Mouse (Mus musculus) activated CD4-positive, CD25-positive, alpha-beta regulatory T cell, adult 4 months (primary cell): ENCODE measurements around the gene Vps25. TPM values are rescaled to one million over a fixed set of nuclear protein-coding genes. Genes with fewer than 3 reads are reported as not detected.

Source experiments
- ATAC-seq: one replicate; pipeline ENCODE4 v1.8.0; 2017
- polyA plus RNA-seq, 2 experiments: library from polyadenylated mRNA; unstranded; fragments of 100-300 nt; shearing (Covaris generic); gene quantifications; one replicate each; pipeline ENCODE4 v1.2.1; 2017

Gene Vps25
- polyA plus RNA-seq = 100 to 1,000 TPM; 122 to 153 TPM

DNA sequence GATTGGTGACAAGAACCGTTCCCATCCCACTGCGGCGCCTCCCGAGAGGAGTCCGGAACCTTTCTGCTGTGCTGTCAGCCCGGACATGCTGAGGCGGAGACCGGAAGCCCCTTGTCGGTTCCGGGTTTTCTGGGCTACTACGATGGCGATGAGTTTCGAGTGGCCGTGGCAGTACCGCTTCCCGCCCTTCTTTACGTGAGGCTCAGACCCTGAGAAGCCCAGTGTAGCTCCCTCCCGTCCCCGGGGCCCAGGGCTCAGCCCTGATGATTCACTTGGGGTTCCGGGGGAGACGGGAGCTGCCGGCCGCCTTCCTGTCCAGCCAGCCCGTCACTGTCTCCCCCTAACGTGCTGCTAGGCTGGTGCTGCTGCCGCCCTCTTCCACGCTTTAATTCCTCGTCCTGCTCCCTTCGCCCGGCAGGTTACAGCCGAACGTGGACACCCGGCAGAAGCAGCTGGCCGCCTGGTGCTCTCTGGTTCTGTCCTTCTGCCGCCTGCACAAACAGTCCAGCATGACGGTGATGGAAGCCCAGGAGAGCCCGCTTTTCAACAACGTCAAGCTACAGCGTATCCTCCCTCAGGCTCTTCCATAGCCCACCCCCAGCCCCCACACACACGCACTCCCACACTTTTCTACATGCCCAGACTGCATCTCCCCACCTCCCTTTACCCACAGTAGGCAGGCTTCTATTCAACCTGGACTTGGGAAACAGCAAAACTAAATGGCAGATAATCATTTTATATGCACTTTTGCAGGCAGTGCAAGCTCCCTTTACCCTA lies at the start of gene Vps25:
TSS of gene Vps25 (plus strand) at position 95 of the 777 bp plus-strand sequence.
- peak; percentile 92 for ATAC-seq

DNA sequence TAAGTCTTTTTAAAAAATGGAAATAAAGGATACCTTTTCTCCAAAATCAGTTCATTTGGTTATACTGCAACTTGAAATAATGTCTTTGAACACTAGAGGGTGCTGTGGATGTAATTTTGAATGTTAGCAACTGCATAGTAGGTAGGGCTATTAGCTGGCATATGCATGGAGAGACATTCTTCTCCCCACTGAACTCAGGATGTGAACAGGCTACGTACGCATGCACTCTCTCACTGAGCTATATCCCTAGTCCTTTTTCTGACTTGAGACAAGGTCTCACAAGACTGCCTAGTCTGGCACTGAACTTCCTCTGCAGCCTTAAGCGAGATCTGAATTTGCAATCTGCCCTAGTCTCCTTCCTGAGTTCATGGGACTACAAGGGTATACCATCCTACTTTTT lies 41.5 kb upstream of the Vps25 start:
- ATAC-seq = peak; percentile 61

DNA sequence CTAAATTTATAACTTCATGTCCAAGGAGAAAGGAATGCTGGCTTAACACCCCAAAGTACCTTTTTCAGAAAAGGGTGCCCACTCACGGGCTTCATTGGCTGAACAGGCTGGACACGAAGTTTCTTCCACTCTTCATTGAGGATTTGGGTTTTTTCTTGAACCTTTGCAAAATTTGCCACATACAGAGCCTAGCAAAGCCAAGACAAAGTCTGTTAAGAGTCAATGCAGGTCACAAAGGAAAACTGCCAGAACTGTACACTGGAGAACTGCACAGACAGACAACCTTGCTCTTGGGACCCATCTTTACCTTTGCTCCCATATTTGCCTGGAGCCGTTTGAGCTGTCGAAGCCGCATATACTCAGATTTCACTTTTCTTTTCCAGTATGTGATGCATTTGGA lies 36.6 kb upstream of the Vps25 start:
- no peak for ATAC-seq

DNA sequence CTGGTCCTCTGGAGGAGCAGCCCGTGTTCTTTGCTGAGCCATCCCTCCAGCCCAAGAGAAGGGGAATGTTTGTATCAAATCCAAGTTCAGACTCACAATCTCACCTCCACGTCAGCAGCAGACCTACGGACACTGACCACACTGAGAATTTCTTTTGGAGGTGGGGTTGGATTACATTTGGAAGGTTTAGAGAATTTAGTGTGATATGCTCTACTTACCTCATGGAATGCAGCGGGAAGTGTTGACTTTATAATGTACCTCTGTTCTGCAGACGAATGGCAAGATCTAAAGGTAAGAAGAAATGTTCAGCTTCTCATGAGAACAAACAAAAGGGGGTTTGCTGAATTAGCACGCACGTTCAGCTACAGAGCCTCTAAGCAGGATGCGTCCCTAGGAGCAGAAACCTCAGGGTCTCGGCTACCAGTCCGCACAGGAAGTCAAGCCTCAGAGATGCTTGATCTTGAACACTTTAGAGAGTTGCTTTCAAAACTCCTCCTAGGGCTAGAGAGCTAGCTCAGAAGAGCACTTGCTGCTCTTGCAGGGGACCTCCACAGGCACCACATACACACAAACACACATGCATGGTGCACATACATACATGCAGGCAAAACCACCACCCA lies 35.0 kb upstream of the Vps25 start:
- no peak for ATAC-seq

DNA sequence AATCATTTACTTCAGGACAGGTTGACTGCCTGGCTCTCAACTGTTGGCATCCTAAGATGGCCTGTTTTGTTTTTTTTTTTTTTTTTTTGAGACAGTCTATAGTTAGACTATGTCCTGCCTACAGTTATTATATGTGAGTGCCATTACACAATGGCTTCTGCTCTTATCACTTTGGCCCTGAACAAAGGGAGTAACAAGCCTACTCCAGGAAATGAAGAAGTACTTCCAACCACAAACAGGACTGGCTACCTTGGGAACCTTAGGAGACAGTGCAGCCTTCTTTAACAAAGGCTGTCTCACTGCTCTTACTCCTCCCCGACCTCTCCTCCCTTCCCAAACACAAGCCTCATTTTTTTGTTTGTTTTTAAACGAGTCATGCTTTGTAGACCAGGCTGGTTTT lies 32.7 kb upstream of the Vps25 start:
- ATAC-seq = no peak

DNA sequence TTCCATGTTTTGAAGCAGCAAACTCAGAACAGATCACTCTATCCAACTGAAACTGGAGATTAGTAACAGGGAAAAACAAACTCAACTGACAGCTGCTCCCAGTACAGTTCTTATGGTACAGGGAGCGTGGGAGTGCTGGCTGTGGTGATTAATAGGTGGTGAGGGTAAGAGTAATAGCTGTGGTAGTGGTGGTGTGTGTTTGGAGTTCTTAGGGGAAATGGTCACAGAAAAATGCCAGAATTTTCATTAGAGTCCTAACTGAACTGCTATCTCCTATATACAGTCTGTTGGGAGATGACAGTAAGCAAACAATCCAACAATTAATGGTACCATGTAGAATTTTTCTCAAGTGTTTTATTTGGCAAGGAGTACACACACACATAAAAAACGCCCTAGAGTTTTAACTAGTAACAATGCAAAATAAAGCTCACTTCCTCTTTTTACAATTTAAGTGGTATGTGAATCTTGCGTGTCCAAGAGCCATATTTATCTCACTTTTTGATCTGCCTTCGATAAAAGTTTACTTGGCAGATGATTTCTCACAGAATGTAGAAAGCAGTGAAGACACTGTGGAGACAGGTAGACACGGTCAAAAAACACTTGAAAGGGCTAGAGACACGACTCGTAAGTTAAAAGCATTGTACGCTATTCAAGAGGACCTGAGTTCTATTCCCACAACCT lies 32.1 kb upstream of the Vps25 start:
- no peak for ATAC-seq

DNA sequence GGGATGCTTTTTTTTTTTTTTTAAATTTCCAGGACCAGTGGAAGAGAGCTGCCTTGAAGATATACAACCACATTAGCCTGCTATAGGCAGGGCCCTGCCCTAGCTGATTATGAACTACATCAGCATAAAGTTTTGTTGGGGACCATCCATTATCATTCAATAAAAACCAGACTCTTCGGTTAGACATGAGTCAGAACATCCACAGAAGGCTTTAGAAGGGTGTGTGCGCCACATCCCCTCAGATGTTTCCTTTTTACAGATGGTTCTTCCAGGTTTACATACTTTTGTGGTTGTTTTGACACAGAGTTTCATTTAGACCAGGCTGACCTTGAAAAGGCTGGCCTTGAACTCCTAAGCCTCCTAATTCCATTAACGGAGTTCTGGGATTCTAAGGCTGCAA lies 29.2 kb upstream of the Vps25 start:
- no peak for ATAC-seq

DNA sequence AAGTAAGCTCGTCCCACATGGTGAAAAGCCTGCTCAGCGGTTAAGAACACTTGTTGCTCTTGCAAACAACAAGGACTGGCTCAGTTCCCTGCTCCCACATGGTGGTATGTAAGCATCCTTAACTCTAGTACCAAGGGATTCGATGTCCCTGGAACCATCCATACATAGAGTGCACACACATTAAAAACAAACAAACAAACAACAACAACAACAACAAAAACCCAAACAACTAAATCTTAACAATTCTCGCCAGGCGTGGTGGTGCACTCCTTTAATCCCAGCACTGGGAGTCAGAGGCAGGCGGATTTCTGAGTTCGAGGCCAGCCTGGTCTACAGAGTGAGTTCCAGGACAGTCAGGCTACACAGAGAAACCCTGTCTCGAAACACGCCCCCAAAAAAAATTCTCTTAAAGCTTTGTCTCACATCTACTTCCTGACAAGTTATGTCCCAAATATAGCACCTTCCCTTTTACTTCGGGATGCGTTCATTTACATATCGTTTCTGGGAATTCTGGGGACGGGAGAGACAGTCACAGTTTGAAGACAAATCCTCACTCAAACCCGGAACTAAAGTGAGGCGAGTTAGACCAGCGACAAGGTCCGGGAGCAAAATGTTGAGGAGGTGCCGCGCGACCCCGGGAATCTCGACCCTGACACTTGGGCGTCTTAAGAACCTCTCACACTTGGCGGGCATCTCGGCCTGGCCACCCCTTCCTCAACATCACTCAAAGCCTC lies 28.0 kb upstream of the Vps25 start:
- no peak for ATAC-seq

DNA sequence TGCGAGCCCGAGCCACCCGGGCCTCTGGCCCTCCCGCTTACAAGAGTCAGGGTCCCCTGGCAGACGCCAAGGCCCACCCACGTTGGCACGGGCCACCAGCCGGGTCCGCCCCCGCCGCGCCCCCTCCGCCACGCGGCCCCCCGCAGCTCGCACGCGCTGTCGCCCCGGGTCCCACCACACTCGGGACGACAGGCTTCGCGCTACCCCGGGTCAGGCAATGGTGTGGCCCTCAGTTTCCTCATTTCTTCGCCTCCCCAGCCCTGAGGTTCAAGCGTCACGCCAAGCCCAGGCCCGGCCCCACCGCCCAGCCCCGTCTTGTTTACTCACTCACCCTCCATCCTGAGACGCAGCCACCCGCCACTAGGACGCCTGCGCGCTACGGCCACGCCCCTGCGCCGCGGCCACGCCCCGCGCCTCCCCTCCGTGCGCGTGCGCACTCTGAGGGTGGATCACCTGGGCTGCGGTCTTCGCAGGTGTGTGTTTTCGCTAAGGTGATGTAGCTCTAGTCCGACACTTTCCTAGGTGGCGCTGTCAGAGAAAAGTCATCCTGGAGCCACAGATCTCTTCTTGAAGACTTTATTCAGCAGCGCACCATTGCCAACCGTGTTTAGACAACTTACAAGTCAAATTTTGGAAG lies 27.3 kb upstream of the Vps25 start, which contains the start of gene Ezh1:
TSS of gene Ezh1 (minus strand) at position 399 of the 637 bp plus-strand sequence.
- peak; percentile 92 for ATAC-seq

DNA sequence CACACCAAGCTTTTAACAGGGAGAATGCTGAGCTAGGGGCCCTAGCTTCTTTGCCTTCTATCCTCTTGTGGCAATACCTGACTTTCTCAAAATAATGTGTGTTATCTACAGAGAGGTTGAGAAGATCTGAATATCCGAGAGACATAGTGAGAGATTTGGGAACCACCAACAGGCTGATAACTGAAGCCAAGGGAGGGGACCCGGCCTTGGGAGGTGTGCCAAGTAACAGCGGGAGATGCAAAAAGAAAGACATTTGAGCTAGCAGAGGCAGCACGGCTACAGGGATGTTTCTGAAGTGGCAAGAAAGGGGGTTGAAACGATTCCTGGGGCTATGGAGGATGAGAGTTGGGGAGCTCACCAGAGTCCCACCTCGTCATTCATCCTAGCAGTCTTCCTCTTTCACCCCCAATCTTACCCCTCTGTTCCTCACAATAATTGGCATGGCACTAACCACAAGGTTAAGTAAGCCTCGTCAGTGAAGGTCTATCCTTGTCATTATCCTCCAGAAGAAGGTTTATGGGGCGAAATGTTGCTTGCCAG lies 24.1 kb upstream of the Vps25 start:
- ATAC-seq = no peak

DNA sequence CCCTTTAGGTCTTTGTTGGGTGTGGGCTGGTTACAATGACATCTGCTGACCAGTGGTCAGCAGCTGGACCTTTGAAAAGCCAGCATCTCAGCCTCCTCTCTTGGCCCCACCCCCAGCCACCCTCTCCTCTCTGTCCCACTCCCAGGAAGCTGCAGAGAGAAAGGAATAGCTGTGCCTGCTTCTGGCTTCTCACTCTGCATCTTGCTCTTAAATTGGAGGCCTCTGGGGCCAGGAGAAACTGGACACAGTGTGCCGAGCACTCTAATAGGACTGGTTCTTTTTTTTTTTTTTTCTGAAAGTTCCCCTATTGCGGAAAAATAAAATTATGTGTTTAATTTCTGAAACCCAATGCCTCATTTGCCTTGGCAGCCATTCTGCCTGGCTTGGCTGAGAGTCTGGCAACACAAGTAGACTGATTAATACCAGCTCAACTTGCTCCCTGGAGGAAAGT lies 23.4 kb upstream of the Vps25 start:
- ATAC-seq = no peak

DNA sequence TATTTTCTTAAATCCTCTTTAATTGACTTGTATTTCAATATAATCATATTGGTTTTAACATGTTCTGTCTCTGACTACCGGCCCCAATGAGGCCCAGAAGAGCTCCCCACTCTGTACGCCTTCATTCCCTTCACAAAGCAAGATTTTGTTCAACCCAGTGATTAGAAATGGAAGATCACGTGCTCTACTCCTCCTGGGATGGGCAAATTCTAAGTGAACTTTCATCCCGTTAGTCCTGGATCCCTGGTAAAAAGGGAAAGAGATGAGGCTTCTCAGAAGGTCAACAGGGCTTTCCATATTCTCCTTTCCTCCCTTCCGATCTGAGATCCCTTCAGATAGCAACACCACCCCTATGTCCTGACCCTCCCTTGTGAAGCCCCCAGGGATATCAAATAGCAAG lies 23.0 kb upstream of the Vps25 start:
- ATAC-seq = no peak

DNA sequence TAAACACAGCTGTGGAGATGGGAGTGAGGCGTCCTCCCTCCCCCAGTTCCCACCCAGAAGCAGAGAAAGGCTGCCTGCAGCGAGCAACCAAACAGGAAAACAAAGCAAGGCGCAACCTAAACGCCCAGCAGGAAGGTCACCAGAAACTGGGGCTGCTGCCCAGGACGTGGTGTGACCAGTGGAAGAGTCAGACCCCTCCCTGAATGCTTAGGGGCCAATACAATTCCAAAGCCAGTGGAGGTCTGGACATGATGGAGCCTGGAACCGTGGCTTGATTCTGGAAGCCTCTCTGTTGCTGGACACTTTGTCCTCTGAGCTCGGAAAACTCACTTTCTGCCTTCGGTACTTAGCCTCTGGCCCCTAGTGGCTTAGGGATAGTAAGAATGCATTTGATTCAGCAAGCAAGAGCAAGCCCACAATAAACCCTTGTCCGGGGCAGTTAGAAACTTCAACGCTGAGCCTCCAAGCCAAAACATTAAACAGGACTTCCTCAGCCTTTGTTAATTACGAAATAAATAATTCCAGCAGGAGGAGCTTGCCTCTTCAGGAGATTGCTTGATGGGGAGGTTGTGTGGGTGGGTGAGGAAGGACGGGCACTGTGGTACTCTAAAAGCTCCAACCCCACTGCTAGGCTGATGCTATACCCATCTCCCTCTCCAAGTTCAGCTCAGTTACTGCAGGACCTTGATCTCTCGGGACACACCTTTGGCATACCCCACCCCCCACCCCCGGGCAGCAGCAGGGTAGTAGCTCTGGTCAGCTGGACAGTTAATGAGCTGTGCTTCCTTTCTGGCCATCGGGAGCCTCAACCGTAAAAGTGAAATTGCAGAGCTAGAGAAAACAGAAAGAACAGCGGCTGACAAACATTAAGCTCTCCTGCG lies 22.3 kb upstream of the Vps25 start:
- no peak for ATAC-seq

DNA sequence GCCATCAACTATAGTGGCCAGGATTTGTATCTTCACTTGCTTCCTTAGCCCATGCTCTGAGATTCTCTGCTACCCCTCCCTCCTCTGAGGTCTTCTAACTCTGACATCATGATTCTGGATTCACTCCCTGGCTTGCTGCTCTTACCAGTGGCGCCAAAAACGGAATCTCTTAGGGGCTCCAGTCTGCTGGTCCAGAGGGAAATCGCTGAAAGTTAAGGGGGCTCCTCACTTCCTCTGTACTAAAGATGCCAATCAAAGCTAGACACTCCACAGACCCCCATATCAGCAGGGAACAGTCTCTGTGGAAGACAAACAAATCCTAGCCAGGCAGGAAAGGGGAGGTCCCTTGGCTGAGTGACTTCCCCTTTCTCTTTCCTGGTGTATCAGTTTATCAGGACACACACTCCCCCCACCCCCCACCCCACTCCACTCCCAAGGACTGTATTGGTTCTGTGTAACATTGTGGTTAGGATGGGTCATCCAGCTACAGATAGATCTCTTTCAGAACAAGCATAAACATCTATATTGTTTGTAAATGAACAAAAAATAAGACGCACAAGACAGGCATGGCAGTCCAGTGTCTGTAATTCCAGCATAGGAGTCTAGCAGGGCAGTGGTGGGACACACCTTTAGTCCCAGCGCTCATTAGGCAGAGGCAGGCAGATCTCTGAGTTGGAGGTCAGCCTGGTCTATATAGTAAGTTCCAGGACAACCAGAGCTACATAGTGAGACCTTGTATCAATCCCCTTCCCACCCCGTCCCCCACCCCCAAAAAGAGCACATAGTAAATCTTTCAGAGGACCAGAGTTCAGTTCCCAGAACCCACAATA lies 21.3 kb upstream of the Vps25 start:
- ATAC-seq = no peak

DNA sequence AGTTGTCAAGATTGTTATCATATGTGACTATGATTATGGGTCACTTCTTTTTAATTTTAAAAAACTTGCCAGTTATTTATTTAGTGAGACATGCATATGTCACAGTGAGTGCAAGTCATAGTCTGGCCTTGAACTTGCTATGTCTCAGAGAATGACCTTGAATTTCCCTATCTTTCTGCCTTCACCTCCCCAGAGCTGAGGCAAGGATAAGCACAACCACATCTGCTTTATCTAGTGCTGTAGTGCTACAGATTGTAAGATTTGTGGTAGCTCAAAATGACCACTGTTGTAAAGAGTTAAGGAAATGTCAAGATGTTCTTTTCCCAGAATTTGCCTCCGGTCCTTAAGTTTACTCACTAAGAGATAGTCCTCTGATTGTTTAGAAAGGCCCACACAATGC lies 20.3 kb upstream of the Vps25 start:
- no peak for ATAC-seq

DNA sequence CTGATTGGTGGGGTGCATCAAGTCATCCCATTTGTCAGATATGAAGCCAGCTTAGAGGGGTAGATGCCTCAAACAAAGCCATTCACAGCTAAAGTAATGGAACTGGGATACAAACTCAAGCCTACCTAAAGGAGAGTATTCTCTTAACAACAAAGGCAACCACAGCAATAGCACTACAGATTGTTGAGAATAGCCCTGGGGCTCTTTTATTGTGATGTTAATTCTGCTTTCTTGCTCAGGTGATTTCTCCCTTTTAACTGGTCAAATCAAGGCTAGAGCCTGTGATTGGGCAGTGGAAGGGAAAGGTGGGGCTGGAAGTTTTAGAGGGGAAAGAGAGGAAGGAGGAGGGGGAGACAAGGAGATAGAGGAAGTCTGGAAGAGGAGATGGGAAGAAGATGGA lies 19.4 kb upstream of the Vps25 start:
- no peak for ATAC-seq

DNA sequence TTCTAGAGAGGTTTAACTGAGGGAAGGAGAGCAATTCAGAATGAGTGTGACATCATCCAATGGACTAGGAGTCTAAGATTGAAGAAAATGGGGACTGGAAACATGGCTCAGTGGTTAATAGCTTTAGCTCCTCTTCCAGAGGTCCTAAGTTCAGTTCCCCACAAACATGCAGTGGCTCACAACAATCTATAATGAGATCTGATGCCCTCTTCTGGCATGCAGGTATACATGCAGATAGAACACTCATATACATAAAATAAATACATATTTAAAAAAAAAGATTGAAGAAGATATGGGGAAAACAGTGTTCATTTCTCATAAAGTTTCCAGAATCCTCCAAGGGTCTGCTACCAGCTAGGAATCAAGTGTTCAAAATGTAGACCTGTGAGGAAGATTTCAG lies 18.1 kb upstream of the Vps25 start:
- no peak for ATAC-seq

DNA sequence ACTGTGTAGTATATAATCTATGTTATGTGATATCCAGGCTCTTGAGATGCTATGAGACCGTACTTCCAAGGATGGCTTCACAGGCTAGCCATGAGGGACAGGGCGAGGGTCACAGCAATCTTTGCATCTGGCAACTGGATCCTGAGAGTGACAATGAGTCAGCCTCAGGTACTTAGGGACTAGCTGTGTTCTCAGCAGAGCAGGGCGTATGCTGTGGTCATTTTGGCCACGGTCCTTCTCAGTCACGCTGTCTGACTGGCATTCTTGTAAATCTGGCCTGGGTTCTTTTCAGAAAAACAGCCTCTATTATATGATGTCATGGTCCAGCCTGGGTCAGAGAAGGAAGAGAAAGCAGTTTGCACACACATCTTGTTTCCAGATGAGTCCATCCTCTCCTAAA lies 16.7 kb upstream of the Vps25 start:
- ATAC-seq = no peak

DNA sequence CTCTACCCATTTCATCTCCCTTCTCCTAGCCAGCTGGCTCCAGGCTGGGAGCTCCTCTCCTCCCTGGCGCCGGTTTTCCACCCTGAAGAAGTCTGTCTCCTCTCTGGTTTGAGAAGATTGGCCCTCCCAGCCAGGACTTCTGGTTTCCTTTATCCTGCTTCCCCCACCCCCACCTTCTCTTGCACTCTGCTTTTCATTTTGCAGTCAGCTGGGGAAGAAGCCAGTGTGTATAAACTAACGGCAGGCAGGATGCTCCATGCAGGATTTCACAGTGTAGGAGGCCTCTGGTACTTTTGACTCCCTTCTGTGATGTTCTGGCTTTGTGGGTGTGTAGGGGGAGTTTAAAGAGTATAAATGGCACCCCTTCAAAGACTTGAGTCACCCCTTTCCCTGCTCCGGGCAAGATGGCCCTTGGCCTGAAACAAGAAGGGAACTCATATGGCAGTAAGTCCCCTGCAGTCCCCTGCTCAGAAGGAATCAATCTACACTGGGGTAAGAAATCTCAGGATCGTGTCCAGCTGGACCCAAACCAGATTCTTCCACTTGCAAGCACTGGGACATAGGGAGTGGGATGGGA lies 15.3 kb upstream of the Vps25 start:
- no peak for ATAC-seq

DNA sequence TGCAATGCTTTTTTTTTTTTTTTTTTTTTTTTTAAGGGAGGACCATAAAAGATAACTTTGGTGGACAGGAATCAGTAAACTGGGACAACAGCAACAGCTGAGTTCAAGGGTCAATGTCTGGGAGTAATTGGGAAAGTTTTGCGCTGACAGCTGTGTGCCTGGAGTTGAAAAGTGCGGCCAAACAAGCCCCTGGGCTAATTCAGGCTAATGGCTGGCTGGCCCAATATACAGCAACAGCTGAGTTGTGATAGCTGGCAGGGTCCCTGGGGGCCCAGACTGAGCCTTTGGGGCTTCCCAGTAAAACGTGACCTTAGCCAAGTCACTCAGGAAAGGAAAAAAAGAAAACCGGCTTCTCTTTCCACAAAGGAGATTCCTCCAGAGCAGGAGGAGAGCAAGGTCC lies 8.4 kb upstream of the Vps25 start:
- ATAC-seq = no peak
